Comparison of ENCODE assay signal across 8 mouse cellular contexts in the genomic region with DNA sequence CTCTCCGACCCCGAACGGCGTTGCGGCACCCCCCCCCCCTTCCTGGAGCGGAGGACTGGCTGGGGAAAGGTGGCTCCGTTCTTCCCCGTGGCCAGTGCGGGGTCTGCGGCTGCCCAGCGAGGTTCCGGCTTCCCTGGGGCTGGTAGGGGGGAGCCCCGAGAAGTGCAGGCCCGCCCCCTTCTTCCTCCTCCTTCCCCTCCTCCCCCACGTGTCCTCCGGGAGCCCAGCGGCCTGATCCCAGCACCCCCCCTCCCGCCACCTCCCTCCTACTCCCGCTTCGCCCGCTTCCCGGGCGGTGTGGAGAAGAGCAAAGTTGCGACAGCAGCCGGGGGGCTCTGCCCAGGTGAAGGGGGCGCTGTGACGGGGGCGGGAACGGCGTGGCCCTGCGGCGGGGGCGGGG. TPM values are rescaled to one million over a fixed set of nuclear protein-coding genes. Genes with fewer than 3 reads are reported as not detected.
DNase-seq lines count a peak whose midpoint lies in the region; ATAC-seq and TF ChIP-seq lines count a peak whose summit lies in the region.

A gene (plus strand): TSS at position 218 of the 400 bp plus-strand sequence.

- POLR2A ChIA-PET in Patski (lab: Charles Lee) = no interaction called here

- WGBS in embryonic facial prominence, embryonic 11.5 days = 14% methylated on average over 20 of the region's 33 CpGs
- 5% methylated on average over 26 of the region's 33 CpGs for WGBS in heart, embryonic 12.5 days
- 18% methylated on average over 17 of the region's 33 CpGs for WGBS in kidney, embryonic 16.5 days
- WGBS in liver, embryonic 13.5 days (ENCODE audit: insufficient replicate concordance) = 4% methylated on average over 13 of the region's 33 CpGs

- peaks cover 3% of the 10 kb centered on the region for H3K27me3 ChIP-seq in Patski
- 0 out of 2 replicates have a peak, but pooled peaks cover 3% of the 10 kb centered on the region for H3K27me3 ChIP-seq in embryonic facial prominence, embryonic 11.5 days (ENCODE audit: control insufficient read depth, insufficient read depth, low read length)
- peaks cover 34% of the 10 kb centered on the region for H3K27me3 ChIP-seq in heart, embryonic 12.5 days (replicated peaks)
- H3K27me3 ChIP-seq in kidney, embryonic 16.5 days (ENCODE audit: insufficient read depth, low read length) = no peaks in the 10 kb centered on the region; the same call in 1 of the 2 replicates
- H3K27me3 ChIP-seq in liver, embryonic 13.5 days = peaks cover 48% of the 10 kb centered on the region

- no peaks in the 10 kb centered on the region for H3K4me1 ChIP-seq in embryonic facial prominence, embryonic 11.5 days (ENCODE audit: control insufficient read depth, insufficient read depth, low read length)
- H3K4me1 ChIP-seq in heart, embryonic 12.5 days (replicated peaks) = no peaks in the 10 kb centered on the region
- H3K4me1 ChIP-seq in kidney, embryonic 16.5 days (ENCODE audit: insufficient read depth, low read length) = peaks cover 6% of the 10 kb centered on the region
- peaks cover 32% of the 10 kb centered on the region for H3K4me1 ChIP-seq in liver, embryonic 13.5 days (replicated peaks)

- peak within 1 kb of the TSS; percentile 67 for H3K4me2 ChIP-seq in embryonic facial prominence, embryonic 11.5 days (ENCODE audit: low read depth, low read length)
- H3K4me2 ChIP-seq in heart, embryonic 12.5 days = peak within 1 kb of the TSS; percentile 94
- peak within 1 kb of the TSS; percentile 65 for H3K4me2 ChIP-seq in kidney, embryonic 16.5 days (replicated peaks; ENCODE audit: low read depth, low read length)
- H3K4me2 ChIP-seq in liver, embryonic 13.5 days = peak within 1 kb of the TSS; percentile 89

- peak within 1 kb of the TSS; percentile 53 for H3K4me3 ChIP-seq in embryonic facial prominence, embryonic 11.5 days (ENCODE audit: low read depth, low read length)
- H3K4me3 ChIP-seq in heart, embryonic 12.5 days = peak within 1 kb of the TSS; percentile 75
- peak within 1 kb of the TSS; percentile 61 for H3K4me3 ChIP-seq in kidney, embryonic 16.5 days (ENCODE audit: low read length)
- H3K4me3 ChIP-seq in liver, embryonic 13.5 days (replicated peaks) = peak within 1 kb of the TSS; percentile 72

- no peaks in the 10 kb centered on the region for H3K9me3 ChIP-seq in embryonic facial prominence, embryonic 11.5 days (replicated peaks; ENCODE audit: control insufficient read depth, low read length)
- no peaks in the 10 kb centered on the region for H3K9me3 ChIP-seq in heart, embryonic 12.5 days (replicated peaks)
- H3K9me3 ChIP-seq in kidney, embryonic 16.5 days (ENCODE audit: low read length) = 0 out of 2 replicates have a peak, but pooled peaks cover 3% of the 10 kb centered on the region
- H3K9me3 ChIP-seq in liver, embryonic 13.5 days (replicated peaks) = no peaks in the 10 kb centered on the region

- ATAC-seq in Patski = peak; percentile 29
- ATAC-seq in embryonic facial prominence, embryonic 11.5 days (replicated peaks; ENCODE audit: insufficient number of reproducible peaks, low FRiP score, low TSS enrichment, low read depth) = peak; percentile 22; the same call in 1 of the 2 replicates
- ATAC-seq in heart, embryonic 12.5 days (ENCODE audit: insufficient number of reproducible peaks, low FRiP score) = peak; percentile 49
- ATAC-seq in kidney, embryonic 16.5 days (ENCODE audit: low FRiP score, low TSS enrichment) = peak; percentile 29
- ATAC-seq in liver, embryonic 13.5 days (ENCODE audit: low read depth) = peak; percentile 1; the same call in 1 of the 2 replicates
- no peak for ATAC-seq in frontal cortex, adult (ENCODE audit: low TSS enrichment)

- no peak for TF ChIP-seq CTCF in Patski (IDR thresholded peaks at IDR 0.05)

- CTCF ChIA-PET in Patski (lab: Charles Lee) = no interaction called here

- peak; percentile 74 for DNase-seq in 416B (ENCODE audit: low read depth)
- no peak for DNase-seq in Patski (ENCODE audit: low read depth, low spot score)
- DNase-seq in embryonic facial prominence, embryonic 11.5 days (ENCODE audit: low spot score) = peak; percentile 58
- DNase-seq in liver, embryonic 13.5 days = peak; percentile 20
- peak; percentile 47 for DNase-seq in neural tube, embryonic 10.5 days (ENCODE audit: extremely low spot score, low spot score)

- peak within 1 kb of the TSS; percentile 55 for H3K9ac ChIP-seq in embryonic facial prominence, embryonic 11.5 days (replicated peaks; ENCODE audit: low read length)
- H3K9ac ChIP-seq in heart, embryonic 12.5 days = peak within 1 kb of the TSS; percentile 69
- peak within 1 kb of the TSS; percentile 75 for H3K9ac ChIP-seq in kidney, embryonic 16.5 days (replicated peaks; ENCODE audit: low read length)
- peak within 1 kb of the TSS; percentile 73 for H3K9ac ChIP-seq in liver, embryonic 13.5 days

- in situ Hi-C loops in Patski (cut with MboI; ENCODE audit: low pct_unique_long_range_greater_than_20kb) = no loop called here

- no peak within 1 kb of the TSS for H3K27ac ChIP-seq in embryonic facial prominence, embryonic 11.5 days (replicated peaks; ENCODE audit: low read depth, low read length)
- H3K27ac ChIP-seq in heart, embryonic 12.5 days (ENCODE audit: poor library complexity, severe bottlenecking) = no peak within 1 kb of the TSS
- peak within 1 kb of the TSS; percentile 69 for H3K27ac ChIP-seq in kidney, embryonic 16.5 days (ENCODE audit: low read length)
- H3K27ac ChIP-seq in liver, embryonic 13.5 days = peak within 1 kb of the TSS; percentile 29

- no peaks in the 10 kb centered on the region for H3K36me3 ChIP-seq in embryonic facial prominence, embryonic 11.5 days (replicated peaks; ENCODE audit: control insufficient read depth, insufficient read depth, low read depth, low read length)
- H3K36me3 ChIP-seq in heart, embryonic 12.5 days = no peaks in the 10 kb centered on the region
- H3K36me3 ChIP-seq in kidney, embryonic 16.5 days (ENCODE audit: insufficient read depth, low read length) = no peaks in the 10 kb centered on the region
- no peaks in the 10 kb centered on the region for H3K36me3 ChIP-seq in liver, embryonic 13.5 days

RNA-seq across cellular contexts. Expression of the gene that starts here (rescaled TPM):
- 11.1 TPM for polyA plus RNA-seq in Patski (2021)
- polyA plus RNA-seq in embryonic facial prominence, embryonic 11.5 days (2014; fragmentation: Nextera tagmentation; extraction: Ambion mirVana) = 3.2 and 5.0 TPM in 2 replicates
- polyA plus RNA-seq in heart, embryonic 12.5 days (2016; fragmentation: Nextera tagmentation; extraction: Ambion mirVana) = 4.6 and 5.9 TPM in 2 replicates
- 5.6 and 6.2 TPM in 2 replicates for polyA plus RNA-seq in kidney, embryonic 16.5 days (2015; fragmentation: Nextera tagmentation; extraction: Ambion mirVana)
- 2.8 TPM in 2 replicates for polyA plus RNA-seq in liver, embryonic 13.5 days (2015; fragmentation: Nextera tagmentation; extraction: Ambion mirVana)

Comparison
In these comparisons a context has a peak if more than half of its experiments do, and no peak if none do; other contexts are left out.
1. H3K27ac ChIP-seq: peak in kidney, embryonic 16.5 days (single experiment) and liver, embryonic 13.5 days (single experiment); none in embryonic facial prominence, embryonic 11.5 days (single experiment) and heart, embryonic 12.5 days (single experiment).
2. Peak in every context shown above with its lines, with median percentiles within 50 percentile points of each other: H3K4me2 ChIP-seq, H3K4me3 ChIP-seq and H3K9ac ChIP-seq.